Mouse (Mus musculus): Measurements from ENCODE around the gene Ddx60. TPM values are rescaled to one million over a fixed set of nuclear protein-coding genes. Genes with fewer than 3 reads are reported as not detected.

The Ddx60 gene
- polyA plus RNA-seq, 1 experiment from 2014 or later, result 1.7 TPM

GRCm38 (mm10) chr8:62014582-62014981 lies 86.7 kb downstream of the Ddx60 start:
- Histone ChIP-seq H3K9ac (ENCODE audit: low read depth, low read length) (no peak overlapping the region), H3K4me3 (ENCODE audit: low read depth, low read length) (no peak overlapping the region), H3K4me1 (ENCODE audit: control insufficient read depth, insufficient read depth, low read length) (no peaks in the 10 kb centered on the region), H3K9me3 (replicated peaks; ENCODE audit: control insufficient read depth, low read length) (no peaks in the 10 kb centered on the region), H3K27ac (ENCODE audit: low read depth, low read length) (no peak overlapping the region), H3K36me3 (ENCODE audit: control insufficient read depth, insufficient read depth, low read length) (no peaks in the 10 kb centered on the region), H3K4me2 (no peak overlapping the region), H3K27me3 (ENCODE audit: control insufficient read depth, insufficient read depth, low read length) (no peaks in the 10 kb centered on the region)
- no peak for ATAC-seq (replicated peaks; ENCODE audit: insufficient number of reproducible peaks, low FRiP score, low TSS enrichment)
- 89% methylated on average over 4 of the region's 4 CpGs for WGBS (ENCODE audit: insufficient replicate concordance)

- Histone ChIP-seq H3K9ac (ENCODE audit: low read depth, low read length) (no peak overlapping the region), H3K4me2 (no peak overlapping the region), H3K4me3 (ENCODE audit: low read depth, low read length) (no peak overlapping the region), H3K9me3 (replicated peaks; ENCODE audit: control insufficient read depth, low read length) (no peaks in the 10 kb centered on the region), H3K4me1 (ENCODE audit: control insufficient read depth, insufficient read depth, low read length) (no peaks in the 10 kb centered on the region), H3K27ac (ENCODE audit: low read depth, low read length) (no peak overlapping the region), H3K27me3 (ENCODE audit: control insufficient read depth, insufficient read depth, low read length) (no peaks in the 10 kb centered on the region), H3K36me3 (ENCODE audit: control insufficient read depth, insufficient read depth, low read length) (no peaks in the 10 kb centered on the region)
- ATAC-seq (replicated peaks; ENCODE audit: insufficient number of reproducible peaks, low FRiP score, low TSS enrichment), result no peak
- 51% methylated on average over 3 of the region's 3 CpGs for WGBS (ENCODE audit: insufficient replicate concordance)
Observed at GRCm38 (mm10) chr8:62034351-62034750, 106.5 kb downstream of the Ddx60 start.

GRCm38 (mm10) chr8:62046809-62047208 lies 118.9 kb downstream of the Ddx60 start:
- no peaks in the 10 kb centered on the region for H3K4me1 ChIP-seq (ENCODE audit: control insufficient read depth, insufficient read depth, low read length)
- H3K9ac ChIP-seq (ENCODE audit: low read depth, low read length), result no peak overlapping the region
- H3K9me3 ChIP-seq (replicated peaks; ENCODE audit: control insufficient read depth, low read length), result no peaks in the 10 kb centered on the region
- no peak overlapping the region for H3K27ac ChIP-seq (ENCODE audit: low read depth, low read length)
- H3K4me2 ChIP-seq, result no peak overlapping the region
- H3K36me3 ChIP-seq (ENCODE audit: control insufficient read depth, insufficient read depth, low read length), result no peaks in the 10 kb centered on the region
- H3K27me3 ChIP-seq (ENCODE audit: control insufficient read depth, insufficient read depth, low read length), result no peaks in the 10 kb centered on the region
- no peak for ATAC-seq (replicated peaks; ENCODE audit: insufficient number of reproducible peaks, low FRiP score, low TSS enrichment)
- 52% methylated on average over 2 of the region's 2 CpGs for WGBS (ENCODE audit: insufficient replicate concordance)
- no peak overlapping the region for H3K4me3 ChIP-seq (ENCODE audit: low read depth, low read length)

GRCm38 (mm10) chr8:62060357-62060756 lies 132.5 kb downstream of the Ddx60 start:
- no peak overlapping the region for H3K27ac ChIP-seq (ENCODE audit: low read depth, low read length)

GRCm38 (mm10) chr8:62068305-62068704 lies 140.4 kb downstream of the Ddx60 start:
- Histone ChIP-seq H3K4me2 (no peak overlapping the region), H3K4me1 (ENCODE audit: control insufficient read depth, insufficient read depth, low read length) (no peaks in the 10 kb centered on the region), H3K27ac (ENCODE audit: low read depth, low read length) (no peak overlapping the region), H3K36me3 (ENCODE audit: control insufficient read depth, insufficient read depth, low read length) (no peaks in the 10 kb centered on the region), H3K9me3 (replicated peaks; ENCODE audit: control insufficient read depth, low read length) (no peaks in the 10 kb centered on the region), H3K27me3 (ENCODE audit: control insufficient read depth, insufficient read depth, low read length) (no peaks in the 10 kb centered on the region), H3K9ac (ENCODE audit: low read depth, low read length) (no peak overlapping the region), H3K4me3 (ENCODE audit: low read depth, low read length) (no peak overlapping the region)
- no peak for ATAC-seq (replicated peaks; ENCODE audit: insufficient number of reproducible peaks, low FRiP score, low TSS enrichment)

More at GRCm38 (mm10) chr8:62060357-62060756, 132.5 kb downstream of the Ddx60 start:
- Histone ChIP-seq H3K27me3 (ENCODE audit: control insufficient read depth, insufficient read depth, low read length) (no peaks in the 10 kb centered on the region), H3K9ac (ENCODE audit: low read depth, low read length) (no peak overlapping the region), H3K4me2 (no peak overlapping the region), H3K4me3 (ENCODE audit: low read depth, low read length) (no peak overlapping the region), H3K9me3 (replicated peaks; ENCODE audit: control insufficient read depth, low read length) (no peaks in the 10 kb centered on the region), H3K4me1 (ENCODE audit: control insufficient read depth, insufficient read depth, low read length) (no peaks in the 10 kb centered on the region), H3K36me3 (ENCODE audit: control insufficient read depth, insufficient read depth, low read length) (no peaks in the 10 kb centered on the region)
- ATAC-seq (replicated peaks; ENCODE audit: insufficient number of reproducible peaks, low FRiP score, low TSS enrichment), result no peak

GRCm38 (mm10) chr8:62080195-62080802 lies 152.4 kb downstream of the Ddx60 start:
- H3K4me1 ChIP-seq (ENCODE audit: control insufficient read depth, insufficient read depth, low read length), result no peaks in the 10 kb centered on the region
- no peak for ATAC-seq (replicated peaks; ENCODE audit: insufficient number of reproducible peaks, low FRiP score, low TSS enrichment)
- no peak overlapping the region for H3K9ac ChIP-seq (ENCODE audit: low read depth, low read length)
- WGBS (ENCODE audit: insufficient replicate concordance), result 40% methylated on average over 3 of the region's 3 CpGs
- H3K36me3 ChIP-seq (ENCODE audit: control insufficient read depth, insufficient read depth, low read length), result no peaks in the 10 kb centered on the region
- H3K4me2 ChIP-seq, result no peak overlapping the region
- no peaks in the 10 kb centered on the region for H3K27me3 ChIP-seq (ENCODE audit: control insufficient read depth, insufficient read depth, low read length)
- H3K4me3 ChIP-seq (ENCODE audit: low read depth, low read length), result no peak overlapping the region
- no peaks in the 10 kb centered on the region for H3K9me3 ChIP-seq (replicated peaks; ENCODE audit: control insufficient read depth, low read length)
- H3K27ac ChIP-seq (ENCODE audit: low read depth, low read length), result no peak overlapping the region

GRCm38 (mm10) chr8:62081804-62082203 lies 153.9 kb downstream of the Ddx60 start:
- Histone ChIP-seq H3K4me1 (ENCODE audit: control insufficient read depth, insufficient read depth, low read length) (no peaks in the 10 kb centered on the region), H3K4me3 (ENCODE audit: low read depth, low read length) (no peak overlapping the region), H3K27ac (ENCODE audit: low read depth, low read length) (no peak overlapping the region), H3K27me3 (ENCODE audit: control insufficient read depth, insufficient read depth, low read length) (no peaks in the 10 kb centered on the region), H3K9me3 (replicated peaks; ENCODE audit: control insufficient read depth, low read length) (no peaks in the 10 kb centered on the region), H3K4me2 (no peak overlapping the region), H3K9ac (ENCODE audit: low read depth, low read length) (no peak overlapping the region), H3K36me3 (ENCODE audit: control insufficient read depth, insufficient read depth, low read length) (no peaks in the 10 kb centered on the region)
- WGBS (ENCODE audit: insufficient replicate concordance), result 81% methylated on average over 2 of the region's 2 CpGs
- ATAC-seq (replicated peaks; ENCODE audit: insufficient number of reproducible peaks, low FRiP score, low TSS enrichment), result no peak

Other genes starting within 250 kb of the Ddx60 start
- gene Palld, start 25.4 kb upstream of the Ddx60 start, polyA plus RNA-seq (2014; fragmentation: Nextera tagmentation; extraction: Ambion mirVana), result 157 and 186 TPM in 2 replicates
- not detected in 2 replicates for gene Anxa10, start 195.1 kb downstream of the Ddx60 start, polyA plus RNA-seq (2014; fragmentation: Nextera tagmentation; extraction: Ambion mirVana)

All from heart, embryonic 11.5 days (tissue).